Mouse (Mus musculus) erythroblast, embryonic 14.5 days (primary cell): ENCODE results near the gene Tle6. TPM values are rescaled to one million over a fixed set of nuclear protein-coding genes. Genes with fewer than 3 reads are reported as not detected.

ENCODE experiments used
- H3K27me3 ChIP-seq: 2 replicates; pipeline ENCODE4 v1.6.1; 2012; ENCODE audit warnings: inconsistent platforms; ENCODE audit not compliant: control insufficient read depth
- H3K36me3 ChIP-seq: 2 replicates; pipeline ENCODE4 v1.6.1; 2012; ENCODE audit warnings: mild to moderate bottlenecking, inconsistent platforms; ENCODE audit not compliant: control insufficient read depth
- H3K4me1 ChIP-seq: 2 replicates; pipeline ENCODE4 v1.6.1; 2012; ENCODE audit warnings: inconsistent platforms; ENCODE audit not compliant: control insufficient read depth
- H3K4me3 ChIP-seq: replicated peaks from 2 replicates; pipeline ENCODE3; 2012; ENCODE audit warnings: moderate library complexity, mild to moderate bottlenecking, inconsistent platforms
- H3K9me3 ChIP-seq: 2 replicates; pipeline ENCODE4 v1.6.1; 2012; ENCODE audit warnings: low read length, inconsistent platforms, mixed read lengths; ENCODE audit not compliant: control insufficient read depth
- GATA1 ChIP-seq: IDR thresholded peaks from 2 replicates; pipeline ENCODE4 v1.6.1; 2012; ENCODE audit warnings: low read length, inconsistent platforms, mixed read lengths
- TAL1 ChIP-seq: IDR thresholded peaks from 3 replicates; pipeline ENCODE4 v1.6.1; 2012; ENCODE audit warnings: low read length, inconsistent platforms, mixed read lengths
- polyA plus RNA-seq: library from polyadenylated mRNA; stranded (reverse); fragments of >175 nt; gene quantifications from 2 replicates; pipeline ENCODE4 v1.2.3, GENCODE M21; 2012

Tle6 gene
- polyA plus RNA-seq, 1 experiment = 0.27 TPM

GRCm38 (mm10) chr10:81550257-81550656 lies 50.6 kb downstream of the Tle6 start:
- H3K9me3 ChIP-seq = peaks cover 3% of the 10 kb centered on the region
- H3K4me3 ChIP-seq = no peak overlapping the region
- H3K27me3 ChIP-seq = no peaks in the 10 kb centered on the region
- peaks cover 48% of the 10 kb centered on the region for H3K4me1 ChIP-seq
- H3K36me3 ChIP-seq = no peaks in the 10 kb centered on the region
- TF ChIP-seq GATA1 (no peak), TAL1 (no peak)

GRCm38 (mm10) chr10:81548944-81549343 lies 51.9 kb downstream of the Tle6 start:
- H3K36me3 ChIP-seq = no peaks in the 10 kb centered on the region
- no peak for TF ChIP-seq GATA1
- no peak for TF ChIP-seq TAL1
- no peak overlapping the region for H3K4me3 ChIP-seq
- H3K9me3 ChIP-seq = peaks cover 3% of the 10 kb centered on the region
- H3K4me1 ChIP-seq = peaks cover 57% of the 10 kb centered on the region
- H3K27me3 ChIP-seq = no peaks in the 10 kb centered on the region

DNA sequence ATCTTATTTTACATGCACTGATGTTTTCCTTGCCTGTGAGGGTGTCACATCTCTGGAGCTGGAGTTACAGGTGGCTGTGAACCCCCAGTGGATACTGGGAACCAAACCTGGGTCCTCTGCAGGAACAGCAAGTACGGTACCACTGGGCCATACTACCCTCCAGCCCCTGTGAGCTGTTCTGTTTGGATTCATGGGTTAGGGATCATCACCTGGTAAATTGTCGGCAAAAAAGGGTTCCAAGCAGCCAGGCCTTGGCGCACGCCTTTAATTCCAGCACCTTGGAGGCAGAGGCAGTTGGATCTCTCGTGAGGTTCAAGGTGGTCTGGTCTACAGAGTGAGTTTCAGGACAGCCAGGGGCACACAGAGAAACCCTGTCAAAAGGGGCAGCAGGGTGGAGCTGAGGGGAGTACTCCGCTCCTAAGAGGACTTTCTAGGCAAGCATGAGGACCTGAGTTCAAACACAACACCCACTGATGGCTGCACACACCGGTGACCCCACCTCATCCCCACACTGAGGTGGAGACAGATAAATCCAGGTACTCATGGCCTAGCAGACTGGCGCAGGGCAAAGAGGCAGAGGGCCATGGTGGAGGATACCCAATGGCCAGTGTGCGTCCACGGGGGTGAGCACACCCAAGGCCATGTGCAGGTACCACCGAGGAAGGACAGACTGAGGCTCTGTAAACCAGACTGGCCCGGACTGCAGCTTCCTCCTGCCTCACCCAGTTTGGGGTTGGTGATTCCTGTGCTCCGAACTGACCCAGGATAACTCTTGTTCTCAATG lies 53.9 kb downstream of the Tle6 start:
- H3K36me3 ChIP-seq = peaks cover 15% of the 10 kb centered on the region
- H3K4me3 ChIP-seq = no peak overlapping the region
- peaks cover 72% of the 10 kb centered on the region for H3K4me1 ChIP-seq
- TF ChIP-seq TAL1 = no peak
- TF ChIP-seq GATA1 = no peak
- no peaks in the 10 kb centered on the region for H3K27me3 ChIP-seq
- no peaks in the 10 kb centered on the region for H3K9me3 ChIP-seq

DNA sequence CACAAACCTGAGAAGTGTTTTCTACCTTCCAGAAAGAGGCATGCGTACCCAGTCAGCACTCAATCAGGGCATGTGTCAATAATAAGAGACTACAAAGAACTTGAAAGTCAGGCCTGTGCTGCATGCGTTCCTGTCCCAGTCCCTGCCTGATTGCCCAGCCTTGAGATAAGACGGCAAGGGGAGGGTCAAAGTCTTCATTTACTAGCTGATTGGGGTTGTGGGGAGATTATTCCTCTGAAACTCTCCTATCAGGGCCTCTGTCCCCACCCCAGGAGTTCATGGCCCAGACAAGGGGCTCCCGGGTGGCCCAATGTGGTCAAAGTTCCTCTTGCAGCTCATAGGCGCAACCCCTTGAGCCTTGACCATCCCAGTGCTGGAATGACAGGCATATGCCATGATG lies 54.5 kb downstream of the Tle6 start:
- H3K9me3 ChIP-seq = no peaks in the 10 kb centered on the region
- peaks cover 72% of the 10 kb centered on the region for H3K4me1 ChIP-seq
- H3K27me3 ChIP-seq = no peaks in the 10 kb centered on the region
- TF ChIP-seq TAL1 = no peak
- TF ChIP-seq GATA1 = peak; percentile 25; the same call in 1 of the 2 replicates
- peaks cover 20% of the 10 kb centered on the region for H3K36me3 ChIP-seq
- H3K4me3 ChIP-seq = peak overlapping the region; percentile 70

DNA sequence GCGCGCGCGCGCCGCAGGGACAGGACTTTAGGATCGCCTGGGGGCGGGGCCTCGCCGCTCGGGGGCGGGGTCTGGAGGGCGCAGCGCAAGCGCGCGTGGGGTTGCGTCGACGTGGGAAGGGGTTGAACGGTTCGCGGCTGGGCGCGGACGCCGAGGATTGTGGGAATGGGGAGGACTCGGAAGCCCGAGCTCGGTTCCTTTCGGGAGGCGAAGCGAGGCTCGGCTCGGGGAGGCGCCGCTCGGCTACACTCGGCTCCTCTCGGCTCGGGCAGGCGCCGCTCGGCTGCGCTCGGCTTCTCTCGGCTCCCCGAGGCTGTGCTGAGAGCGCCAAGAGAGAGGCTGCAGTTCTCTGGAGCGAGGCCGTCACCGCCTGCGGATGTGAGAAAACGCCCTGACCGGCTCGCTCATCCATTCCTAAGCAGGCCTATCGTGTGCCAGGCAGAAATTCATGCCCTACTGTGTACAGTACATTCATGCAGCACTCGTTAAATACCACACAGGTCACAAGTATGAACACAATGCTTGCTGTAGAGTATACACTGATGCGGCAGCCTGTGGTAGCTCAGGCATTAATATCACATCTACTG lies 55.6 kb downstream of the Tle6 start, which contains the start of gene Gna11:
TSS of gene Gna11 (minus strand) at position 30 of the 587 bp plus-strand sequence.
- peaks cover 69% of the 10 kb centered on the region for H3K4me1 ChIP-seq
- TF ChIP-seq GATA1 (no peak), TAL1 (no peak)

GRCm38 (mm10) chr10:81544296-81545160 lies 56.3 kb downstream of the Tle6 start:
- peaks cover 69% of the 10 kb centered on the region for H3K4me1 ChIP-seq
- H3K9me3 ChIP-seq = no peaks in the 10 kb centered on the region
- no peaks in the 10 kb centered on the region for H3K27me3 ChIP-seq
- no peak for TF ChIP-seq TAL1
- TF ChIP-seq GATA1 = no peak
- H3K4me3 ChIP-seq = peak overlapping the region; percentile 70
- H3K36me3 ChIP-seq = peaks cover 36% of the 10 kb centered on the region

More for the DNA sequence above, 55.6 kb downstream of the Tle6 start, which contains the start of gene Gna11:
- H3K36me3 ChIP-seq = peaks cover 28% of the 10 kb centered on the region
- no peaks in the 10 kb centered on the region for H3K27me3 ChIP-seq
- H3K9me3 ChIP-seq = no peaks in the 10 kb centered on the region
- peak within 1 kb of the TSS; percentile 70 for H3K4me3 ChIP-seq

DNA sequence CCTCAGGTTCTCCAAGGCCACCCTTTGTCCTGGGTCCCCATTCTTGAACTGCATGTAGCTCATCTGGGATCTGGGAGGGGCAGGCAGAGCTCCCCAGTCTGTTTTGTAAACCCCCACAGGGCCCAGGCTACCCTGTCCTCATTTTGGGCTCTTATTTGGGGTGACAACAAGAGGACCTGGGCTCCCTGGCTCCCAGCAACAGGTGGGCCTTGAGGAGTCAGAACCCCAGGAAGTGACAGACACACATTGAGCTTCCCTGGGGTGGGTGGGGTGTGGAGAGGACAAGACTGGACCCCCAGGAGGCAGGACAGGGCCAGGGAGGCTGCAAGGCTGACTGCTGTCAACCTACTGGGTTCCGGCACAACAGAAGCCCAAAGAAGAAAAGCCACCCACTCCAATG lies 57.2 kb downstream of the Tle6 start:
- Histone ChIP-seq H3K36me3 (peaks cover 45% of the 10 kb centered on the region), H3K4me3 (peak overlapping the region; percentile 70), H3K4me1 (peaks cover 72% of the 10 kb centered on the region), H3K27me3 (no peaks in the 10 kb centered on the region), H3K9me3 (no peaks in the 10 kb centered on the region)
- TF ChIP-seq GATA1 (no peak), TAL1 (no peak)

- peaks cover 73% of the 10 kb centered on the region for H3K4me1 ChIP-seq
- H3K36me3 ChIP-seq = peaks cover 51% of the 10 kb centered on the region
- peak overlapping the region; percentile 70 for H3K4me3 ChIP-seq
These were observed 58.0 kb downstream of the Tle6 start for GRCm38 (mm10) chr10:81542727-81543460.

More at GRCm38 (mm10) chr10:81542727-81543460, 58.0 kb downstream of the Tle6 start:
- no peaks in the 10 kb centered on the region for H3K27me3 ChIP-seq
- H3K9me3 ChIP-seq = no peaks in the 10 kb centered on the region
- no peak for TF ChIP-seq GATA1
- no peak for TF ChIP-seq TAL1
